Mouse (Mus musculus): ENCODE measurements at regions not wholly inside any gene's neighbourhood (a gene's known extent, or its start where the extent isn't known, plus 50 kb on each side); places are given as distances from the start of the nearest gene placed in this dataset.

DNA sequence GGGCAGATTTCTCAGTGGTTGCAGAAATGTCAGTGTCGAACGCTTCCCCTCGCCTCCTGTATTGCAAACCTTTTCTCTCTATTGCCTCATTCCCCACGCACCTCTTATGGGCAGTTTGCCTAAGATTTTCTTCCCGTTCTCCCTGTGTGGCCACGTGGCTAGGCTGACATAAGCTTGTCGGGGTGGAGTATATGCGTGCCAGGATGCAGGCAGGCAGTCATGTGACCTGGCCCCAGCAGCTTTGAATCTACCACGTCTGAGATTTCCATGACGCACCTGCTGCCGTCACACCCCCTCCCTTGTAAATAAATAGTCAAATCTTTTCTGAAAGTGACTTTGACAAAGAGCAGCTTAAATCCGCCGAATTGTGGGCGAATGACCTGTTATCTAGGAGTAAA, 147.1 kb upstream of the Jade1 start:
- peak overlapping the region; percentile 17; the same call in 1 of the 2 replicates for H3K9ac ChIP-seq
- peak; percentile 84 for ATAC-seq (replicated peaks; ENCODE audit: low FRiP score)
- peak overlapping the region; percentile 43 for H3K4me3 ChIP-seq (replicated peaks)
- peak overlapping the region; percentile 22; the same call in 1 of the 2 replicates for H3K27ac ChIP-seq
- 8% methylated on average over 14 of the region's 14 CpGs for WGBS
- H3K4me2 ChIP-seq, result peak overlapping the region; percentile 58
- H3K4me1 ChIP-seq, result peaks cover 14% of the 10 kb centered on the region
- no peaks in the 10 kb centered on the region for H3K36me3 ChIP-seq
- H3K9me3 ChIP-seq (replicated peaks), result no peaks in the 10 kb centered on the region
- no peaks in the 10 kb centered on the region for H3K27me3 ChIP-seq

DNA sequence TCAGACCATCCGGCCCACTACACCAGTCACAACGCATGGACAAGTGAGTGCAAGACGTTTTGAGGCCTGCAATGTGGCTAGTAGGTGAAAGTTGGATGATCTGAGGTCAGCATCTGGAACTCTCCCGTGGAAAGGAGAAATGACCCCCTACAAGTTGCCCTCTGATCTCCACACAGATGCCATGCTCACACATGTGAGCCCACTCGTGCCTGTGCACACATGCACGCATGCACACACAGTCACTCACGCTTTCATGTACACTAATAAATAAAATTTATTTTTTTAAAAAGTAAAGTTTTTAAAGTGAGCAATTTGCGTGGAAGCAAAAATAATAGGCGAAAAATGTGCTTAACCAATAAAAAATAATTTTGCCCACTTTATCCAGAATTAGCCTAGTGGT, 147.5 kb upstream of the Jade1 start:
- no peak overlapping the region for H3K9ac ChIP-seq
- no peak overlapping the region for H3K27ac ChIP-seq
- no peaks in the 10 kb centered on the region for H3K36me3 ChIP-seq
- peak overlapping the region; percentile 43; the same call in 1 of the 2 replicates for H3K4me3 ChIP-seq (replicated peaks)
- H3K4me1 ChIP-seq, result peaks cover 14% of the 10 kb centered on the region
- 81% methylated on average over 9 of the region's 9 CpGs for WGBS
- H3K9me3 ChIP-seq (replicated peaks), result no peaks in the 10 kb centered on the region
- peak overlapping the region; percentile 58 for H3K4me2 ChIP-seq
- no peak for ATAC-seq (replicated peaks; ENCODE audit: low FRiP score)
- no peaks in the 10 kb centered on the region for H3K27me3 ChIP-seq

DNA sequence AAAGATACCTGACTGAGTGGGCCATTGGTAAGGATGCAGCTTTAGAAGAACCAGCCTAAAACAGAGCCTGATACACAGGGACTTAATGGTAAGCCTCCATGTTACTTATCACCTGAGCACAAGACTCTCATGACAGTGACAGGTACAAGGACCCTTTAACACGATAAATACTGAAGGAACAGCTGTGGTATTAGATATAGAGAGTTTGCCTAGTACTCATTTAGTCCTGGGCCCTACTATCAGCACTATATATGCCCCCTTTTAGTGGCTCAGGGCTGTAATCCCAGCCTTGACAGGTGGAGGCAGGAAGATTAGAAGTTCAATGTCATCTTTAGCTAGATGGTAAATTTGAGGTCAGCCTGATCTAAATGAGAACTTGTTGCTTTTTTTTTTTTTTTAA, 148.0 kb upstream of the Jade1 start:
- WGBS, result 84% methylated on average over 1 of the region's 1 CpGs
- no peak for ATAC-seq (replicated peaks; ENCODE audit: low FRiP score)
- Histone ChIP-seq H3K27me3 (no peaks in the 10 kb centered on the region), H3K9ac (no peak overlapping the region), H3K4me2 (no peak overlapping the region), H3K4me3 (replicated peaks) (no peak overlapping the region), H3K36me3 (no peaks in the 10 kb centered on the region), H3K27ac (no peak overlapping the region), H3K9me3 (replicated peaks) (no peaks in the 10 kb centered on the region), H3K4me1 (peaks cover 14% of the 10 kb centered on the region)

DNA sequence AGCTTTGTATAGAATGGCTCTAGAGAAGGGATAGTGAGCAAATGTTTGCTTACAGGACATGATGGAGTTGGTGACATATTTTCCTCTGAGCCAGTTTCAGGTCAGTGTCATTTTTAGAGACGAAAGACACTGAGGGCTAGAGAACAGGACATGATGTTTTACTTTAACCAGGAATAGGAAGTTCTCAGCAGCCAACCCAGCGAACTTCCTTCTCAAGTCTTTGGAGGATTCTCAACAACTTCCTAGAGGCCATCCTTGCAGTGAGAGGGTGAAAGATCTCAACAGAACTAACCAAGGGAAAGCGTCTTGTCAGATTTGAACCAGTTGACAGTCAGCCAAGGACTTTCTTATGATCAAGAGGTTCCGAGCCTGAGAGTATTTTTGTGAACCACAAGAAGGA, 153.7 kb upstream of the Jade1 start:
- Histone ChIP-seq H3K27me3 (no peaks in the 10 kb centered on the region), H3K27ac (no peak overlapping the region), H3K36me3 (no peaks in the 10 kb centered on the region), H3K4me2 (no peak overlapping the region), H3K4me3 (replicated peaks) (no peak overlapping the region), H3K4me1 (no peaks in the 10 kb centered on the region), H3K9me3 (replicated peaks) (no peaks in the 10 kb centered on the region), H3K9ac (no peak overlapping the region)
- no peak for ATAC-seq (replicated peaks; ENCODE audit: low FRiP score)
- WGBS, result 86% methylated on average over 4 of the region's 4 CpGs

DNA sequence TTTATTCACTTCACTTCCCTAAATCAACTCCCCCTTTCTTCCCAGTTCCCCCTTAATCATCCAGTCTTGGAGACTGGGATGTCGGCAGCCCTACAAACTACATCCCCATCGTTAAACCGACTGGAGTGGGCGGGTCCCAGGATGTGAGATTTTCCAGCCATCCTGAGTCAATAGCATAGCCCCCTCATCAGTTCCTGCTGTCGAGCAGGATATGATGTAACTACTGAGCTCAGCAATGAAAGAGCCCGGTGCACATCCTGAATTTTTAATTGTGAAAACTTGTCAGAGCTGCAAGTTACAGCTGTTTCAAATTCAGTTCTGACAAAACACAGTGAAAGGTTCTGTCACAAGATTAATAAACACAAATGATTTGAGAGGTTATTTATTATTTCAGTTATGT, 165.7 kb upstream of the Jade1 start:
- 32% methylated on average over 6 of the region's 6 CpGs for WGBS

DNA sequence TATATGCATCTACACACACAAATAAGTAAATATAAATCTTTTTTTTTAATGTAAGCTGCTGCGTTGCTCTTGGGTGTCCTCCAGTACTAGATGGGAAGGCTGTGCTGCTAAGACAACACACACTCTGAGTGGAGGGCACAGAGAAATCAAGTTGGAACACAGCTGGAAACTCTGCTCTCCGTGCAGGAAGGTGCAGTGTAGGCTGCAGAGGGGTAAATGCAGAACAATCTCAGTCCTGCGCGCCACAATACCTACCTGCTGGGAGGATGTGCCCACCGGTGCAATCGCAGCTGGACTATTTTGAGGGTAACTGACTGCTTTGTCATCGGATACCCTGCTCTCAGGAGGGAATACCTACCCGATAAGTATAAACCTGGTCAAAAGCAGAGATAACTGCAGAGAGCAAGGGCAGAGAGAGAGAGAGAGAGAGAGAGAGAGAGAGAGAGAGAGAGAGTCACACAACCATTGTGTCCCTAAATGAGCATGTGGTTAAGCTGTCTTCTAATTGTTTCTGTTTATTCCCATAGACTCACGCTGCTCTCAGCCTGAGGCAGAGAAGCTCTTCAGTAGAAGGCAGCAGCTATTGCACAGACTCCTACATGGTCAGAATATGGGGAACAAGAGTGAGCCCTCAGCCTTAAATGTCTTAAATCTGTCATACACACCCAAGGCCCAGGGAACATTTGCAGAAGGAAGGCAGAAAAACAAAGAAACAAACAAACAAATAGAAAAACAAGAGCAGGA, 167.9 kb upstream of the Jade1 start:
- 0 out of 2 replicates have a peak, but pooled peaks cover 2% of the 10 kb centered on the region for H3K4me1 ChIP-seq
- WGBS, result 66% methylated on average over 9 of the region's 9 CpGs

More for the DNA sequence above, 165.7 kb upstream of the Jade1 start:
- no peak overlapping the region for H3K4me3 ChIP-seq (replicated peaks)
- H3K4me1 ChIP-seq, result 0 out of 2 replicates have a peak, but pooled peaks cover 2% of the 10 kb centered on the region
- no peaks in the 10 kb centered on the region for H3K27me3 ChIP-seq
- no peak overlapping the region for H3K9ac ChIP-seq
- H3K36me3 ChIP-seq, result no peaks in the 10 kb centered on the region
- no peak overlapping the region for H3K4me2 ChIP-seq
- no peak for ATAC-seq (replicated peaks; ENCODE audit: low FRiP score)
- no peaks in the 10 kb centered on the region for H3K9me3 ChIP-seq (replicated peaks)
- no peak overlapping the region for H3K27ac ChIP-seq

DNA sequence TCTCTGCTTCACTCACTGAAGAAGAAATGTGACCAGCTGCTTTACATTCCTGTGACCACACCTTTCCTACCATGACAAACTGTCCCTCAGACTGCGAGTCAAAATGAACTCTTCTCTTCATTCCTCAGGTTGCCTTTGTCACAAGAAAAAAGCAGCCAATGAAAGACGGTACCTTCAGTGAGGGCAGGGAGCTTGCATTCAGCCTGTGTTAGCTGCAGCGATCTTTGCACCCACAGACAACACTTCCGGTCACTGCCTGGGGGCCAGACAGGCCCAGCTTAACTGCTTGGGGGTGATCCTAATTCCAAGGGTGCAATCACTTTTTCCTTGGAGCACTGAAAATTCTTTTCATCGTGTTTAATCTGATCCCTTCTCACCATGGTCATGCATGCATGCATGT, 169.2 kb upstream of the Jade1 start:
- Histone ChIP-seq H3K27ac (no peak overlapping the region), H3K4me3 (replicated peaks) (no peak overlapping the region), H3K9me3 (replicated peaks) (no peaks in the 10 kb centered on the region), H3K36me3 (no peaks in the 10 kb centered on the region), H3K27me3 (no peaks in the 10 kb centered on the region), H3K4me1 (0 out of 2 replicates have a peak, but pooled peaks cover 2% of the 10 kb centered on the region), H3K9ac (no peak overlapping the region), H3K4me2 (no peak overlapping the region)
- ATAC-seq (replicated peaks; ENCODE audit: low FRiP score), result no peak
- WGBS, result 49% methylated on average over 5 of the region's 5 CpGs

More for the DNA sequence above, 167.9 kb upstream of the Jade1 start:
- Histone ChIP-seq H3K9me3 (replicated peaks) (no peaks in the 10 kb centered on the region), H3K27ac (no peak overlapping the region), H3K4me3 (replicated peaks) (no peak overlapping the region), H3K4me2 (no peak overlapping the region), H3K27me3 (no peaks in the 10 kb centered on the region), H3K9ac (no peak overlapping the region), H3K36me3 (no peaks in the 10 kb centered on the region)
- ATAC-seq (replicated peaks; ENCODE audit: low FRiP score), result no peak

DNA sequence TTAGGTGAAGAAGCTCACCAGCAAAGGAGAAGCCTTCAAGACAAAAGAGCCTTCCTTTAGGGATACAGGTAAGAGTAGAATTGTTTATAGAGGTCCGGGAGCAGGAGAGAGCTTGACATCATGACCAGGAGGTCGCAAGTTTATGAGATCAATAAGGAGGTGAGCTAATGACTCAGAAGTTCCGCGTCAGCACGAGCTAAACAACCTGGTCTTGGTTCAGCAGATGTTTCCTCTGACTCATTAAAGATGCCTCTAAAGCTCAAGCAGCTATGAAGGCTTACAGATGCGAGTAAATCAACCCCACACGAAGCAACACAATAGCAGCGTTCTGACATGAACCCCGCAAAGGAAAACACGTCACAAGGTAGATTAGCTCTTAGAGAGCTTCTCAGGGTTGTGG, 171.1 kb upstream of the Jade1 start:
- H3K27ac ChIP-seq, result no peak overlapping the region
- no peaks in the 10 kb centered on the region for H3K27me3 ChIP-seq
- no peak overlapping the region for H3K4me3 ChIP-seq (replicated peaks)
- no peak overlapping the region for H3K9ac ChIP-seq
- H3K36me3 ChIP-seq, result no peaks in the 10 kb centered on the region
- 39% methylated on average over 10 of the region's 10 CpGs for WGBS
- ATAC-seq (replicated peaks; ENCODE audit: low FRiP score), result 0 out of 2 replicates have a peak, but pooled peaks have one; percentile 18
- no peaks in the 10 kb centered on the region for H3K9me3 ChIP-seq (replicated peaks)
- 0 out of 2 replicates have a peak, but pooled peaks cover 2% of the 10 kb centered on the region for H3K4me1 ChIP-seq
- H3K4me2 ChIP-seq, result no peak overlapping the region

DNA sequence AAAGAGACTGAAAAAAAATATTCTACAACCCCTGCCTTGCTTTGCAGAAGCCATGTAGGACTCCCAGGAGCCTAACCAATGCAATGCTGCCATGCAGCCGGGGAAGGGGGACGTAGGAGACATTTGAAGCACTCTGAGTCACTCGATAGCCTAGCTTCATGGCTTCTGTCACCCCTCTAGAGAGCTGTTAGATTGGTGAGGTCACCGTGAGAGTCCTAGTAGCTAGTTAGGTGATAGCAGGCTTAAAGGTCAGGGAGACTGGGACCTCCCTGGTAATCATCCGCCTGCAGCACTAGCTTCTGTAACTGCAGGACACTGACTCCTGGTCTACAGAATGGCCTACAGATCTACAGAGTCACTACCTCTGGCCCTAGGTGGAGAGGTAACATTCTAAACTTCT, 177.0 kb upstream of the Jade1 start:
- Histone ChIP-seq H3K4me1 (peaks cover 22% of the 10 kb centered on the region), H3K36me3 (no peaks in the 10 kb centered on the region), H3K27ac (no peak overlapping the region), H3K27me3 (no peaks in the 10 kb centered on the region), H3K4me3 (replicated peaks) (no peak overlapping the region), H3K9me3 (replicated peaks) (no peaks in the 10 kb centered on the region), H3K9ac (no peak overlapping the region), H3K4me2 (no peak overlapping the region)
- ATAC-seq (replicated peaks; ENCODE audit: low FRiP score), result no peak
- WGBS, result 54% methylated on average over 5 of the region's 5 CpGs

DNA sequence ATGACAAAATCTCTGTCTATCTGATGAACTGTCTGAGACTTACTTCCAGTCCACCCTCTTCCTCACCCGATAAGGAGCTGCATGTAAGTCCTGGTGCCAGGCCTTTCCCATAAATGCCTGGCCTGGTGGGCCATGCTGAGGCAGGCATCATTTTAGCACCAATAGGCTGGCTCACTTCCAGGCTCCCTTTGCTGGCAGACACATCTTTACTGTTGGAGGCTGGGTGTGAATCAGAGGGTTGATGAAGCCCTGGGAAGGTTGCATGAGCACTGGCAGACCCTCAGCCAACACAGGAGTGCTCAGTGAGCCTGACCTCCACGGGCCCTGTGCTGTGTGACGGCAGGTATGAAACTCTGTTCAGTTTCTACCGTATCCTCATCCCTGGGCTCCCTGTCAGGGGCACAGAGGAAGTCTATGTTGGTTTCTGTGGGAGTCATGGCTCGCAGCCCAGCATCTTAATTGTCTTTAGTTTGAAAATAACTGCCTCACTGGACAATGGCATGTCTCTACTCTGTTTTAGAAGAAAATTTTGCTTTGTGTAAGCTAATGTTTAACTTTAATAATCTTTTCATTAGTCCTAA, 177.6 kb upstream of the Jade1 start:
- Histone ChIP-seq H3K9me3 (replicated peaks) (no peaks in the 10 kb centered on the region), H3K27ac (no peak overlapping the region), H3K27me3 (no peaks in the 10 kb centered on the region), H3K4me1 (peaks cover 22% of the 10 kb centered on the region), H3K4me3 (replicated peaks) (no peak overlapping the region), H3K36me3 (no peaks in the 10 kb centered on the region), H3K4me2 (no peak overlapping the region), H3K9ac (no peak overlapping the region)
- WGBS, result 60% methylated on average over 5 of the region's 5 CpGs
- no peak for ATAC-seq (replicated peaks; ENCODE audit: low FRiP score)

DNA sequence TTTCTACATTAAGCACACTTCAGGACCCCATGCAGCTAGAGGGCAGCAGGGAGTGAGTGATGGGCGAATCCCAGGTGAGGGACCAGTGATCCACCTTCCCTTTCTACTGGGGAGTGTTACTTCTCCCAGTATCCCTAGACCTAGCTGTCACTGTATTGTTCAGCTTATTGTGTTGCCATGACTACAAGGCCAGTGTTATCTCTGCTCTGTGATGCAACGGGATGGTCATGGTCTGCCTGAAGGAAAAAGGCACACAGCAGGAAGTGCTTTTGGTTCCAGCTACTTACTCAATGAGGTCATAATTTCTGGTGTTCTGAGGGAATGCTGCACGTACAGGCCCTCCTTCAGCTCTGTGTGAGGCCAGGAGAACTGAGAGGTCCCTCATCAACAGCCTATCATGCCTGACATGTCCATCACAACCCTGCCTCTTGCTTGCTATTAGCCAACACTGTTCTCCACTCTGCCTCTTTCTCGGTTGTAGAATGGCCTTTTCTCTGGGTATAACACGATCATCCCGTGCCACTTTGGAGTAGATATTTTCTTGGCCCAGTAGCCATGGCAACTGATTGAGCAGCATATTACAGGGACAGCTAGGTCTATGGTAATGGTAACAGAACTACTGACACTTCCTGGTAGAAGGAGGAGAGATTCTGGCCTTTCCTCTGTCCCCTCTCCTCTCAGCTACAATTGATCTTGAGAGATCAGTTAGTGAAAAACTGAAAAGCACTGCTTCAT, 178.5 kb upstream of the Jade1 start:
- no peaks in the 10 kb centered on the region for H3K27me3 ChIP-seq
- ATAC-seq (replicated peaks; ENCODE audit: low FRiP score), result 0 out of 2 replicates have a peak, but pooled peaks have one; percentile 30
- no peak overlapping the region for H3K4me3 ChIP-seq (replicated peaks)
- WGBS, result 66% methylated on average over 6 of the region's 6 CpGs
- no peak overlapping the region for H3K9ac ChIP-seq
- peaks cover 22% of the 10 kb centered on the region for H3K4me1 ChIP-seq
- H3K27ac ChIP-seq, result no peak overlapping the region
- H3K9me3 ChIP-seq (replicated peaks), result no peaks in the 10 kb centered on the region
- H3K4me2 ChIP-seq, result no peak overlapping the region
- H3K36me3 ChIP-seq, result no peaks in the 10 kb centered on the region

All from kidney, embryonic 15.5 days (tissue).